Mouse (Mus musculus) monocyte, adult 5-6 weeks (primary cell): ENCODE results near the gene Sort1. TPM values are rescaled to one million over a fixed set of nuclear protein-coding genes. Genes with fewer than 3 reads are reported as not detected.

Experiments
- ATAC-seq: fragments of 153-309, 156-312 bp; replicated peaks from 2 replicates; pipeline ENCODE4 v1.8.0; 2017; ENCODE audit warnings: mild to moderate bottlenecking; ENCODE audit not compliant: low TSS enrichment, insufficient number of reproducible peaks, severe bottlenecking, poor library complexity, low FRiP score
- total RNA-seq: library from RNA; stranded (forward); fragments of 200-1000, 200-491, 200-594 nt; gene quantifications from 3 replicates; pipeline ENCODE4 v1.2.3, GENCODE M21; 2017

Sort1 gene
- total RNA-seq, 1 experiment from 2014 or later: 31.6 TPM

- no peak for ATAC-seq
Observed at GRCm38 (mm10) chr3:108291036-108291799, 7.3 kb downstream of the Sort1 start.

DNA sequence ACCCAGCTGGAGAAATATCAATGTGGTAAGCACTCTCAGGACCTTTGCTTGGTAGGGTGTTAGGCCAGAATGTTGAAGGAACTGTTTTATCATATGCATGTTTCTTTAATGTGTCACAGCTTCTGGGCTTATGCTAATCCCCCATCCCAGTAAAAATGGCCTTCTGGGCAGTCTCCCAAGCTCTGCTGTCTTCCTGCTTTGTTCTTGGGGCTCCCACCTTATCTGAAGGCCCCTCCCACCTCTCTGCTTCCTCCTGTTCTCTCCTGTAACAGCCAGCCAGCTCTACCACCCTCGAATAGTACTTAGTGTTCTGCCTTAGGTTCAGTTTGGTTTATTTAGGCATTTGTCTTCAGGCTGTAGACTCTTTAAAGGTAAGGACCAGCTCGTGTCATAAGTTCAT, 10.5 kb downstream of the Sort1 start:
- no peak for ATAC-seq

GRCm38 (mm10) chr3:108295379-108296219, 11.7 kb downstream of the Sort1 start:
- peak; percentile 65; the same call in 1 of the 2 replicates for ATAC-seq

- no peak for ATAC-seq
Observed at GRCm38 (mm10) chr3:108296220-108297049, 12.6 kb downstream of the Sort1 start.

GRCm38 (mm10) chr3:108297050-108297419, 13.2 kb downstream of the Sort1 start:
- no peak for ATAC-seq

- ATAC-seq: no peak
Observed at GRCm38 (mm10) chr3:108297603-108298553, 14.0 kb downstream of the Sort1 start.

DNA sequence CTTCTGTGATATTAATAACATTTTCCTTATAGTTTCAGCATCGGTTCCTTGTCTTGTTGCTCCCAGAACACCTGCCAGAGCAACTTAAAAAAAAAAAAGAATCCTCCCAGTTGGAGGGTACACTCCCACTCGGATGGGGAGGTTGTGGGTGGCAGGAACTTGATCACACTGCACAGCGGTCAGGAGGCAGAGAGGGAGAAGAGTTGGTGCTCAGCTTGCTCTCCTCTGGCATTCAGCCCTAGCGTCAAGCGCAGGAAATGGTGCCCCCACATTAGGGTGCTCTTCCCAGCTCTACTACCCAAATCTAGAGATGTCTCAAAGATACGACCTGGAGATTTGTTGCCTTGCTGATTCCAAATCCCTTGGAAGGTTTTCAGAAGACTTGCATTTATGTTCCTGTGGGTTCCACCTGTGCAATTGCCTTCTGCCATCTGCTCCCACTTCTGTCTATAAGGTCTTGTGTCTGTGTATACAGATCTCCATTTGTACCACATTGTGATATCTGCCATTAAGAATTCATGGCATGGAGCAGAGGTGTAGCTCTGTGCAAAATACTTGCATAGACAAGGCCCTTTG, 16.7 kb downstream of the Sort1 start:
- no peak for ATAC-seq

DNA sequence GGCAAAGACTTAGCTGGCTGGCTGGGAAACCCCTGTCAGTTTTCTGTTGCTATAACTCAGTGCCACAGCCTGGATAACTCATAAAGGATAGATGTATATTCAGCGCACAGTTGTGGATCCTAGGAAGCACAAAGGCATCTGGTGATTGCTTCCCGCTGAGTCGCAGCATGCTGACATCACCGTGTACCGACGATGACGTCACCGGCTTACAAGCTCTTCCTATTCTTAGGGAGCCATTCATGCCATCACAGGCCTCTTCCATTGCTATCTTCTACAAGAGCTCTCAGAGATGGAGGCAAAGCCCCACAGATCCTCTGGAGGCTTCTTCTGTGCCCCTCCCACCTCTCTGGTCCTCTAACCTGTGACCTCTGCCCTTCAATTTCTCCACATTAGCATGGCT, 19.8 kb downstream of the Sort1 start:
- no peak for ATAC-seq

DNA sequence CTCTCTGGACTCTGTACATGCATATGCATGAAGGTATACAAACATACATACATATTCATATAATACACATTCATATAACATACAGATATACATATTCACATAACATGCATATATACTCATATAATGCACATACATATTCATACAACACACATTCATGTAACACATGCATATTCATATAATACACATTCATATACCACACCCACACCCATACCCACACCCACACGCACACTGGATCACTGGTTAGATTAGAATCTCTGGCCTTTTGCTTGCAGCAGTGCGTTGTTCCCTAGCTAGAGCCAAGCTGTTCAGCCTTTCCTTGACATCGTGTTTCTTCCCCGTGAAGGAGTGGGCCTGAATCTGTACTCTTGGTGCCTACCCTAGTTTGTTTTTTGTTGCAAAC, 20.9 kb downstream of the Sort1 start:
- no peak for ATAC-seq

GRCm38 (mm10) chr3:108306387-108306786, 22.5 kb downstream of the Sort1 start:
- ATAC-seq: no peak

GRCm38 (mm10) chr3:108307485-108307884, 23.6 kb downstream of the Sort1 start:
- no peak for ATAC-seq

- no peak for ATAC-seq
Observed at GRCm38 (mm10) chr3:108310921-108311341, 27.0 kb downstream of the Sort1 start.

- ATAC-seq: no peak
Observed at GRCm38 (mm10) chr3:108311688-108312087, 27.8 kb downstream of the Sort1 start.

GRCm38 (mm10) chr3:108312414-108312813, 28.5 kb downstream of the Sort1 start:
- no peak for ATAC-seq

- no peak for ATAC-seq
Observed at GRCm38 (mm10) chr3:108313138-108313537, 29.3 kb downstream of the Sort1 start.

GRCm38 (mm10) chr3:108314038-108314675, 30.3 kb downstream of the Sort1 start:
- no peak for ATAC-seq

- no peak for ATAC-seq
Observed at GRCm38 (mm10) chr3:108318517-108318916, 34.6 kb downstream of the Sort1 start.
